Mouse (Mus musculus) activated CD4-positive, CD25-positive, alpha-beta regulatory T cell, adult 4 months (primary cell): Measurements from ENCODE around the gene Myh8. TPM values are rescaled to one million over a fixed set of nuclear protein-coding genes. Genes with fewer than 3 reads are reported as not detected.

Source experiments
- ATAC-seq: one replicate; pipeline ENCODE4 v1.8.0; 2017
- polyA plus RNA-seq, 2 experiments: library from polyadenylated mRNA; unstranded; fragments of 100-300 nt; shearing (Covaris generic); gene quantifications; one replicate each; pipeline ENCODE4 v1.2.1; 2017

The Myh8 gene
- under 1 TPM in 1 of 2 experiments, not detected in 1; 0.28 TPM for polyA plus RNA-seq

DNA sequence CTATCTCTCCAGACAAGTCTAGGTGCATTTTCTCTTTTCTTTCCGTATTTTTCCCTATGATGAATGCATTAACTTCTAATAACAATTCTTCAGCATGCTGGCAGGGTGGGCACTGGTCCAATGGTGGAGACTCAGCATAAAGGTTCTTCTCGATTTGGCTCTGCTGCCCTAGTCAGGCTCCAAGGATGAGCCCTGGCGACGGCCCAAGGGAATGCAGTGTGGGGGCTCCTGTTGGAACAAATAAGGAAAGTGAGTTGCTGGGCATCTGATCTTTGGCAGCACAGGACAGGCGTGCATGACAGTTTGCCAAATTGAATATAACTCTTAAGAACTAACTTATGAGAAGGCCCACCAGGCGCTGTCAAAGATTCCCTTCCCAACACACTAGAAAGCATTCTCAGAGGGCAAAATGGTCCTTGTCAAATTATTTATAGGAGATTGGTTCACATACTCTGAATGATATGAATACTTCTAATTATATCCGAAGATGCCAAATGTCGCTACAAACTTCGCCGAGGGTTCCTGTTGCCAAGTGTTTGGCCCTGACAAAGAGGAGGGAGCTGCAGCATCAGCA, at the start of gene Myh8:
Gene Myh8 (plus strand): TSS at position 524 of the 574 bp plus-strand sequence.
- no peak for ATAC-seq

DNA sequence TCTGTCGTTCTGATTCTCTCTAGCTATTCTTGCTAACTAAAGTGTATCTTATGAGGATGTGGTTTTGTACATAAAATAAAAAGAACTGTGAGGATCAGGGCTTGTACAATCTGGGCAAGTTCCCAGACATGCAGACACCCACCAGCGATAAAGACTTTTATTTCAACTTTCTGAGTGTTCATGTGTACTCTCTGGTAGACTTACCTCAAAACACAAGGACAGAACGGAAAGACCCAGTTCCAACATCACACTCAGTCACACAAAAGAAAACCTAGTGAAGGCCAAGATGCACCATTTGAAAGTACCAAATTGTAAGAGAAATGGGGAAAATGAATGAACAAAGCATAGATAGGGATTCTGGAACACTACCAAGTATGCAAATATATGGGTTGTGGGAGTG, 48.2 kb upstream of the Myh8 start:
- no peak for ATAC-seq

DNA sequence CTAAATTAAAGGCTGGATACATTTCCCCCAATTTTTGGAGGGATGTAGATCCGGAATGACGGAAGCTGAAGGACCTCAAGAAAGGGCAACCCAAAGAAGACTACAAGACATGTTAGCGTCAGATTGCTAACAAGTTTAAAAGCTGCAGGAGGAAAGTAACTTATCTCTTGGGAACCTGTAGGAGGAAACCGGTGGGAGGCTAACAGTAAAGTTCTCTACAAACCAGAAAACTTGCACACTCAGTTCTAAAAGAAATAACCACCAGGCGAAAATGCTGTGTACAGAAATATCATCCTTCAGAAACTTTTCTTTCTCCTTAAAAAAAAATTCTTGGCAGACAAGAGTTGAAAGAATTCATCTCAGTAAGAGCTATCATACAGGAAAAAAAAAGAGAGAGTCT, 47.8 kb upstream of the Myh8 start:
- no peak for ATAC-seq

DNA sequence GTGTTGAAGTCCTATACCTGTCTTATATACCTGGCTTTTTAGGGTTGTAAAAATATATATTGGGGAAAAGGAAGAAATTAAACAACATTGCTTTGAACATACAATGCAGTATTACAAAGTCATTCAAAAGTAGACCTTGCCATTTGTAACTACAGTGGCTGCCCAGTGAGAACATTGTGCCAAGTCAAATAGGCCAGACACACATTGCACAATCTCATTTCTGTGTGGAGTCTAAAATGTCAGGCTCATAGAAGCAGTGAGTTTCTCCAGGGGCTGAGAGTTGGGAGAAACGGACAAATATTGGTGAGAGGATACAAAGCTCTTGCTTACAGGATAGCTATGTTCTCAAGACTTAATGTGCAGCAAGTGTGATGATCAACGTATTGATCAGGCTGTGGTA, 47.0 kb upstream of the Myh8 start:
- no peak for ATAC-seq

DNA sequence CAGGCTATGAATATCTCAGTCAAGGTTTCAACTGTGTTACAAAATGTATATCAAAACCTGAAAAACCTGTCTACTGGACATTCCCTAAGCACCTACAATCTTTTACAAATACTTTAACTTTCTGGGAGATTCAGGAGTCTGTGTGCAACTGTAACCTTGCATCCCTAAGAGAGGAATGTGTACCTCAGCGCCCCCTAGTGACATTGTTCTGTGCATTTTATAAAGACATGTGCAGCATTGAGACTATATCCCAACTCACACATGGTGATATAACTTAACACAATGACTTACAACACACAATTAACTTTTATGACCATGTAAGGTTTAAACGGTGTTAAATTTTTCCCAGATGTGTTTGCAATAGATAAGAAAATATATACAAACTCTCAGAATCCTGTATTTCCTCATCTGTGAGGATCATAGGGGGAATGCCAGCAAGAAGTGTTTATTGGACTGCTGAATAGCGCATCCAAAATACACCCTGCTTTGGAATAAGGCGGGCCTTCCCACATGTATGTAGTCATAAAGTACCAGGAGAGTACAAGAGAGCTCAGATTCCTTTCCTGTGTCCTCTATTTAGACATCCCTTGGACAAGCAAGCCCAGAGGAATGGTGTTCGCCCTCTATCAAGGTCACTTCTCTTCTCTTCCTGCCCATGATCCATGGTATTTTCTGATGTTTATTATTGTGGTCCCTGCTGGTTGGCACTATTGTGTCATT, 41.1 kb upstream of the Myh8 start:
- no peak for ATAC-seq

DNA sequence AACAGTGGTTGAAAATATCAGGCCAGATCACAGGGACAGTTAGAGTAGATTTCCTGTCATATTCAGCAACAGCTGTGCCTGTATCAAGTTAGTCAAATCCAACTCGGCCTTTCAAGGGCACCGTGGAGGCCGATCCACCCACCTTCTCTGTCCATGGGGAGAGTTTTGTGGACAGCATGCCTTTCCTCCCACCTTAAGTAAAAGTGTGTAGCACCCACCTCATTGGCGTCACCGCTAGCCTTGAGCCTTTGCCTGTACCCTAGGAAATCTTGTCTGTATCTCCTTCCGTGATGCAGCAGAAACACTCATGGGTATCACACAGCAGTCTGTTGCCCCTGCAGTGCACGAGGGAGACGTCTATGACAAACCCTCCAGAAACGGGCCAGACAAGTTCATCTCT, 40.1 kb upstream of the Myh8 start:
- no peak for ATAC-seq

DNA sequence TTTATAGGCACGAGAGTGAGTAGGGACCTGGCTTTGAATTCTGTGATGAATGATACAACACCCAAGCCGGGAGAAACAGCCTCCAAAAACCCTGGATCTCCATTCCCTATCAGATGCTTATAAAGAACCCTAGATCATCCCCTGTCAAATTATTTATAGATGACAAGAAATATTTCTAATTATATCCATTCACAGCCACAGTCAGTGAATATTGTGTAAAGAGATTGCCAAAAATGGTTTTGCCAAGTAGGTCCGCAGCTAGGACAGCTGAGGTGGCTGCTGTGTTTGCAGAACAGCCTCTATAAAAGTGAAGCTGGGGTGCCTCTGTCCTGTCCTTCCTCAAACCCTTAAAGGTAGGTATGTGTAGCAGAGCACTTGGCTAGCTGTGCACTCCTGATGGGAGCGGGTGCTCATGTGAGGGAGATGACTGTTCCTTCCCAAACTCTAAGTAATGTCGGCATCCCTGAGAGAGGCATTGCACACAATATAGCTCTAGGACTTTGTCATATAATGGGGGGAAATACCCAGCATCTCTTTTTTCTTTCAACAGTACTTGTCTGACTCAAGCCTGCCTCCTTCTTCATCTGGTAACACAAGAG, 39.3 kb upstream of the Myh8 start, which contains the start of gene Myh4:
Gene Myh4 (plus strand): TSS at position 549 of the 599 bp plus-strand sequence.
- ATAC-seq: no peak

DNA sequence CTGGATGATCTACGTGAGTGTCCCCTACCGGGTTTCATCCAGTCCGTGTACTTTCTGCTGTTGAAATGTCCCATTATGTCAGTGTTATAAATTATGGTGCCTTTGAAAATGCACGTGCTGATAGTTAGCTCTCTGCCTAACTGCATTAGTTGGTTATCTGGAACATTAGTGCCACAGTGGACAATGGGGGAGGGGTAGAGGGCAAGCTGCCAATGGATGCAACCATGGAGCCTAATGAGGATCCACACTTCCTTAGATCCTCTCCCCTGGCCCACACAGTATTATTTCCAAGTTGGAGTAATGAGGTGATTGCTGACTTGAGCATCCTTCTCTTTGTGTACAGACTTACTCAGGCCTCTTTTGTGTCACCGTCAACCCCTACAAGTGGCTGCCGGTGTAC, 35.9 kb upstream of the Myh8 start:
- ATAC-seq: no peak

DNA sequence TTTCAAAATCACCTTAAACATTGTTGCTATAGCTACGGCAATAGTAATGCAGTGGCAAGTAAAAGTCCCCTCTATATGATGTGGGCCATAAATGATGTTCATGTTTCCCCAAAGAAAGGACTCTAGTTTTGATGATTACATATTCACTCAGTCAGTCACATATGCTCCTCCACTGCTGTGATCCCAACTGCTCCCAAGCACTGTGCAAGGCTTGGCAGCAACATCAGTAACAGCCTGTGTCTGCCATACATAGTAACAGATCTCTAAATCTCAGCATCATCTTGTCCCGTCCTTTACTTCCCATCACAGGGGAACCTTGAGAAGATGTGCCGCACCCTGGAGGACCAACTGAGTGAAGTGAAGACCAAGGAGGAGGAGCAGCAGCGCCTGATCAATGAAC, 23.2 kb upstream of the Myh8 start:
- ATAC-seq: no peak

DNA sequence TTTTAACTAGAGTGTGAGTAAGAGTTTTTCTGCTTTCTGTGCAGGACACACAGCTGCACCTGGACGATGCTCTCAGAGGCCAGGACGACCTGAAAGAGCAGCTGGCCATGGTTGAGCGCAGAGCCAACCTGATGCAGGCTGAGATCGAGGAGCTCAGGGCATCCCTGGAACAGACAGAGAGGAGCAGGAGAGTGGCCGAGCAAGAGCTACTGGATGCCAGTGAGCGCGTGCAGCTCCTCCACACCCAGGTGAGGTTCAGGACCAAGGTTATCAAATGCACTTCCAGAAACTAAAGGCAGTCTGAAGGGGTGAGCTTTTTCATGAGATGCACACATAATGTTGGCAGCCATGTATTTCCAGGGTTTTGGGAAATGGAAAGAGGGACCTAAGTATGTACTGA, 19.9 kb upstream of the Myh8 start:
- no peak for ATAC-seq

DNA sequence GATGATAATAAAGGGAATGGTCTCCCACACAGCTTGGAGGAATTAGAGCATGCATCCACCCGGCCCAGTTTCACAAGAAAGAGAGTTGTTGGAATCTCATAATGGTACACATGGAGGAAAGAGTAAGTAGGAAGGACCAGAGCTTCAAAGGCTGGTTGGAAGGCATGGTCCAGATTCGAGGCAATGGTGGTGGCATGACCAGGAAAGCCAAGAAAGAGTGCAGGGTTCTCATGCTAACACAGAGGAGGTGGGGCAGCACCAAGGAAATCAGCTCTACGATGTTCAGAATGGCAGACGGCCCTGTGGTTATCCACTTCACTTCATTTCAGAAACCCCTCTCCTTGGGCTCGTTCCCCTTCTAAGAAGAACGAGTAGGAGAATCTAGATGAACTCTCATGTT, 16.0 kb upstream of the Myh8 start:
- no peak for ATAC-seq

DNA sequence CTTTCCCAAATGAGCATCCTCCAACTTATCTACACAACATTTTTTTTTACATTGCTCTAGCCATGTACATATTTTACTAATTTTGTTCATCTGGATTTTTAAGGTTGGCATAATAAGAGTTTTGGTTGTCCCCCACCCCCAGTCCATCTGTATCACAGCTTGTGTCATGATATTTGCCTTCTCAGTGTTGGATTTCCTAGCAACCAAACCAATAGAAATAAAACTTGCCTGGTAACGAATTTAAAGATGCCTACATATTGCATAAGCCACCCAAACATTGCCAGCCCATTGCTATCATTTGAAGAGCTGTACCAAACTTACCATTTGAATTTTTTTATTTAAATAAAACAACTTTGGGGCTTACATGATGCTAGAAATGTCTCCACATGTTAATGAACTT, 16.5 kb downstream of the Myh8 start:
- ATAC-seq: no peak

DNA sequence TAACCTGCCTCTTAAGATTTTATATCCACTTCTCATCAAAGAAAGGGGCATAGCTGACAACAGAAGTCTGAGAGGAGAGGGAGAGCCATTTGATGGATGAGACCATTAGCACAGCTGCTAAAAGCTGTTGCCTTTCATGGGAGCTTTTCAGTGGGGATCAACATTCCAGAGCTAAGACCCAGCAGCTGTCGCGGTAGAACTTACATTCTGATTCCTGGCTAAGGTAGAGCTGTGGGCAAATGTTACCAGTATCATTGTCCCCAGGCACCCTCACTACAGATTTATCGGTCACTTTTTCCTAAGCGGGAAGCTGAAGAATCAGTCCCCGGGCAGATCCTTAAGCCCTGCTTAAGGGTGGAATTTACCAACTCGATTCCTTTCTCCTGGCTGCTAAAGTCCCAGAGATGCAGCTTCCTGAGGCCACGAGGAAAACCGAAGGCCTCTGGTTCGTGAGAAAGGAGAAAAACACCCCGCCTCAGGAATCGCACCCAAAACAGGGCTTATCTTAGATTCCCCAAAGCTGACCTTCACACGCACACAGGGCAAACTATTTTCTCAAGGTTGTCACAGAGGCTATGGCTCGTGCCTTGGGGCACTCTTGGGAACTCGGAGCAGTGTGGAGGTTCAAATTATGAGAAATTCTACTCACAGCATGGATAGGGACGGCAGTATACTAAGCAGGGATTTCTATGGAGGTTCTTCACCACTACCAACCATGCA, 37.0 kb downstream of the Myh8 start:
- ATAC-seq: no peak

DNA sequence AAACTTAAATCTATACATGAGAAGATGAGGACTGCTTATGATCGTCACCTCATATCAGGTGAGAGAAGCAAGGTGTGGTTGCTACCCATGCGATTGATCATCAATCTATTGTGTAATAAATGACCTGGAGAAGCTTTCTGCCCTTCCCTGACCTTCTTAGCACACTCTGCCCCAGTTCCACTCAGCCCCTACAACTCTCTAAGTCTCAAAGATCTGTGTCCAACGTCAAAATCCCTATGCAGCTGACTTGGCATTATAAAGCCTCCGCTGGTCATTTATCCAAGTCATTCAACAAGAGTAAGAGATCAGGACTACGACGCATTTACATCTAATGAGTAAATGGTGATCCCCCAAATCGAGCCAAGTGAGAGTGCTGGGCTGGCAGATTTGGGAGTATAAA, 44.4 kb downstream of the Myh8 start, which contains the start of gene Myh13:
Gene Myh13 (plus strand): TSS at position 301 of the 400 bp plus-strand sequence.
- no peak for ATAC-seq

DNA sequence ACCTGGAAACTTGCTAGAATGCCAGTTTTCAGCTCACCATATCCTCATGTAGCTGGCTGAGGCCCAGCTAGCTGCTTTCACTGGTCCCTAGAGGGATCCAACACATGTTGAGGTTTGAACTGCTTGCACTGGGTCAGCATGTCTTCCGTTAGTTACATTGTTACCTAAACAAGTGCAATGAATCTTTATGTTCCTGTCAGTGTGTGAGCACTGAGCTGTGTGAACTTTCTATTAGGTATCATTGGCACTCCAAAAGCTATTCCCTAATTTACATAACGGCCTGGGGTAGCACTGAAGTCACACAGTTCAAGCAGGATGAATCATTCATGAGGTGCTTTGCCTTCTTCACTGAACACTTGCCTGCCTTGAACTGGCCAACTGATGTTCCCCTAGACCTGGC, 49.6 kb downstream of the Myh8 start:
- ATAC-seq: no peak

DNA sequence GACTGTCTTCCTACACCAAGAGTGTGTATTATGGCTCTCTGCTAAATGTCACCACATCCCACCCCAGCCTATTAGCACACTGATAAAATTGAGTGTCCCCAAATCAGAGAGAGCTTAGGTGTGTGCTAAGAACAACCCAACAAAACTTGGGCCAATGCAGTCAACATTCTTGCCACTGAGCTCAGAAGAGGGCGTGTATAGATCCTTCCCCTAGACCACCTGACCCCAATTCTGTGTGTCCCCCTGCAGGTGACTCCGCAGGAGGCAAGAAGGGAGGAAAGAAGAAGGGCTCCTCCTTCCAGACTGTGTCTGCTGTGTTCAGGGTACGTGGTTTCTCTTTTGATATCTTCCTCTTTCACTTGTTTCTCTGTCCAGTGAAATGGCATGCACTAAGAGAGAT, 67.6 kb downstream of the Myh8 start:
- ATAC-seq: no peak

DNA sequence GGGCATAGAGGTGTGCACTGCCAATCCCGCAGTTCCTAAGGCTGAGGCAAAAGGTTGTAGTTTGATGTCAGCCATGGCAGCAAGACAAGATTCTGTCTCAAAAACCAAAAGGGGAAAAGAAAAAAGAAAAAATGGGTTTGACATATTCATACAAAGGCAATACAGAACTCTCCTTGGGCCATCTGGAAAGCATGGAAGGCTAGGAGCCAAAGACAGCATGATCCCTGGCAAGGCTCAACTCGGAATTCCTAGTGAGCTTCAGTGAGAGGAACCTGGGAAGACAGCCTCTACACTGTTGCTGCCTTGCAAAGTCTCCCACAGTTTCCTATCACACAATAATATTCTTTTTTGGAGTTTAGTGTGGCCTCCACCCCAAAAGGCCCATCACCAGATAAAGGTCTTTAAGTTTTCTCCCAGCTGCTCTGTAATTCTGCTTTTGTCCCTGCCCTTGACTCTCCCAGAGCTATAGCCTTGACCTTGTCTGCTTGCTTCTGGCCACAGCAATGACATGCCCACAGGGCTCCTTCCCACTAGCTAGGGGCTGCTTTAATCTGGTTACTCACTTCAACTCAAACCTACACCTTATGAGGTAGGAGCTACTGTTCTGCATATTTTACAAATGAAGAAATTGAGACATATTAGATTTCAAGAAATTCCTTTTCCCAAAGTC, 68.4 kb downstream of the Myh8 start:
- ATAC-seq: no peak

DNA sequence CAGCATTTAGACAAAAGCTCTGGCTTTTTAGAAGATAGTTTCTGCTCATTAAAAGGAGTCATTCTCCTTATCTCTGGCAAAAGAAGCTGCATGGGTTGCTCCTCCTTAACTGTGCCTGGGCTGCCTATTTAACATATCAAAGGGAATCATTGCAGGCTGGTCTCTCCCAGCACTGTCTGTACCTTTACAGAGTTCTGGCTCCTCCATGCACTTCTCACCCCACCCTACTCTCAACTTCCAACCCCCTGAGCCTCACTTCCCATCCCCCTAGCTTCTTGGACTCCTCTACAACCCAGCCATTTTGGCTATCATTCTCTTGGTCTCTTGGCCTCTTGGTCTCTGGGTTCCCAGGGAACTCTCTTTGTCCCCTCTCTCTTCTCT, 68.9 kb downstream of the Myh8 start:
- ATAC-seq: no peak

DNA sequence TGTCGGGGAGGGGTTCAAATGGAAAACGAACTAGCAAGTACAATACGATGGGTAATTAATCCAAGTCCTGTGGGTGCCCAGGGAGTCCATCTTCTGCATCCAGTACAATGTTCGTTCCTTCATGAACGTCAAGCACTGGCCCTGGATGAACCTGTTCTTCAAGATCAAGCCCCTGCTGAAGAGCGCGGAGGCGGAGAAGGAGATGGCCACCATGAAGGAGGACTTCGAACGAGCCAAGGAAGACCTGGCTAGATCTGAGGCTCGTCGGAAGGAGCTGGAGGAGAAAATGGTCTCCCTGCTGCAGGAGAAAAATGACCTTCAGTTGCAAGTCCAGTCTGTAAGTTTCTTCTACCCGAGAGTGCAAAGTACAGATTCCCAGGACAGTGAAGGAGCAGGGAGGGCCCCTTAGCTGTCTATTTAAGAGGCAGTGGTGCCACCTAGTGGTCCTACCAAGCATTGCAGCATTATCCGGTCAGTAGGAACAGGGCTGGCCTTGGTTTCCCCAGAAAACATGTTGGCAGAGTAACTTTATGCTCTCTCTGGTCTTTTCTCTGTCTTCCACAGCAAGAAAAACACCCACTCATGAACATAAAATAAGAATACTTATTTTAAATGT, 73.3 kb downstream of the Myh8 start:
- no peak for ATAC-seq

DNA sequence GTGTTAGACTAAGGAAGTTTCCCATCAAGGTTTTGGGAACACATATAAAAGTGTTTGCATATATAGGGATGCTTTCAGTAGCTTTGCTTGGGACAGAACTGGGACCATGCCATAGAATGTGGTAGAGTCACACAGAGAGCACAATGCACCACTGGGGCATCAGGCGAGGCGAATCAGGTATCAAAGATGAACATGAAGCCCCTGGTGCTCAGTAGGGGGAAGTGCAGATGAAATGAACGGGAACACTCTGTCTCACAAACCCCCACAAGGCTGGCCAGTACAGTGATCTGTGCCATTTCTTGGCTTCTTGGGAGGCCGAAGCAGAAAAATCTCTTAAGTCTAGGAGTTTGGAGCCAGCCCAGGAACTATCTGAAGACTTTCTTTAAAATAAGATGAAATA, 76.1 kb downstream of the Myh8 start:
- ATAC-seq: no peak

DNA sequence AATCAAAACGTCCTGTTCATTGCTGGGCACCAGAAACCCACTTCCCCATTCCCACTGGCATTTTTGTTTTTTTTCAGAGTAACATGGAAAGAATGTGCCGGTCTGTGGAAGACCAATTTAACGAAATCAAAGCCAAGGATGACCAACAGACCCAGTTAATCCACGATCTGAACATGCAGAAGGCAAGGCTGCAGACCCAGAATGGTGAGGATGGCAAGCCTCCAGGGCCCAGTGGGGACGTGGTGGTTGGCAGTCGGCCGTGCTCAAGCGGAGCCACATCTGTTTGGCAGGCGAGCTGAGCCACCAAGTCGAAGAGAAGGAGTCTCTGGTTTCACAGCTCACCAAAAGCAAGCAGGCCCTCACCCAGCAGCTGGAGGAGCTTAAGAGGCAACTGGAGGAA, 81.1 kb downstream of the Myh8 start:
- ATAC-seq: no peak
